Mouse (Mus musculus): ENCODE measurements at regions not wholly inside any gene's neighbourhood (a gene's known extent, or its start where the extent isn't known, plus 50 kb on each side); places are given as distances from the start of the nearest gene placed in this dataset.

DNA sequence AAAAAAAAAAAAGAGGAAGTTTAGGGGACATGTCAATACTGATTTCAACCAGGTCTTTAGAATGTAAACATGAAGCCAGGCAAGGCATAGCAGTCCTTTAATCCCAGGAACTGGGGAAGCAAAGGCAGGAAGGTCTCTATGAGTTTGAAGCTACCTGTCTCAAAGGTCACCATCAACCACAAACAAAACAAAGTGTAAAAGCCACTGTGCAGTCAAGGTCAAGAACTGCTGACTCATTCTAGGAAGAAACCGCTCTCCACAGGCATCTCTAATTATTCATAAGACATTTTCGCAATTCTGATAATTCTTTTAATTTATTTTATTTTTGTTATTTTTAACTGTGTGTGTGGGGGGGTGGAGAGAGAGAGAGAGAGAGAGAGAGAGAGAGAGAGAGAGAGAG, 364.0 kb downstream of the Cntnap4 start:
- no peak for DNase-seq

- no peak for DNase-seq
These were observed 365.6 kb downstream of the Cntnap4 start for GRCm38 (mm10) chr8:112935411-112935810.

DNA sequence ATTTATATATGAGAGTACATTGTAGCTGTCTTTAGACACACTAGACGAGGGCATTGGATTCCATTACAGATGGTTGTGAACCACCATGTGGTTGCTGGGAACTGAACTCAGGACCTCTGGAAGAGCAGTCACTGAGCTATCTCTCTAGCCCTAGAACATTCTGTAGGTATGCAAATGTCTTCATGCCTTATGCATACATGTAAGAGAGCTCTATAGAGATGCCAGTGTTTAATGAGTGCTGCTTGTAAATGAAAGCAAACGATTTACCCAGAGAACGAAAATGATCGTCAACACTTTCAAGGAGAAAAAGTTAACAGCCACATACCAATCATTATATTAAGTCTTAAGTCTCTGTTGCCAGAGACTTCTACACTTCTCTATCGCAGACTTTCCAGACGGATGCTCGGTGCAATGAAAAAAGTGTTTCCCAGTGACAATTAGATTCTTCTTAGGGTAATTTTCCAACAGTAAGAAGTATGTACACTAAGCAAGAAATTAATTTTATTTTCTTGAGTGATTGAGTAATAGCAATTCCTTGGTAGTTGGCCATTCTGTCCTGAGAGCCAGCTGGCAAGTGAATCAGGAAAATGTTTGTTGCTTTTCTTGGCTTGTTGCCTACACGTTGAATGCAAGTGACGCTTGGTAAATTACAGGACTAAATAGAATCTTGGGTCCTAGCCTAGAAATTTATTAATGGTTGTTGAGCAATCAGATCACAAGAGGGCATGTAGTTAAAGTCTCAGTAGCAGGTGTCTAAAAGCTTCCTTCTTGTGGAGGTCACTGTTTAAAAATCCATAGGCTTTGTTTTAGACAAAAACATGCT, 366.3 kb downstream of the Cntnap4 start:
- no peak for DNase-seq

- peak; percentile 8 for DNase-seq
These were observed 402.6 kb downstream of the Cntnap4 start for GRCm38 (mm10) chr8:112972418-112972817.

GRCm38 (mm10) chr8:112975734-112976133, 405.9 kb downstream of the Cntnap4 start:
- no peak for DNase-seq

GRCm38 (mm10) chr8:112976312-112976711, 406.5 kb downstream of the Cntnap4 start:
- no peak for DNase-seq

DNA sequence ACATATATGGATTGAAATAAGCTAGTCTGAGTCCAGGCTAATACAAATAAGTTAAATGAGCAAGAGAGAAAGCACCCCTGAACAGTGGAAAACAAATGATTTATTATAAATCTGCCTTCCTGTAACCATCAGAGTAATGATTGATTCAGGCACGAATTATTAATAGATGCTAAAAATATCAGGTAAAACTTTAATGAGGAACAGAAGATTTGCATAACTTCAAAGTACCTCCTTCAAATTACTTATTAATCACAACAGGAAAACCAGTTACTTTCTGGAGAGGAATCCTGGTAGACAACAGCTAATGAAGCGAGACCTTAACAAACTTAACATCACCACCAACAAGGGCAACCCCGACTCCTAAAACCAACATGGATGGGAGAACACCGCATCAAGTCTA, 423.9 kb downstream of the Cntnap4 start:
- DNase-seq, result no peak

- DNase-seq, result no peak
These were observed 437.5 kb downstream of the Cntnap4 start for GRCm38 (mm10) chr8:113007356-113007755.

DNA sequence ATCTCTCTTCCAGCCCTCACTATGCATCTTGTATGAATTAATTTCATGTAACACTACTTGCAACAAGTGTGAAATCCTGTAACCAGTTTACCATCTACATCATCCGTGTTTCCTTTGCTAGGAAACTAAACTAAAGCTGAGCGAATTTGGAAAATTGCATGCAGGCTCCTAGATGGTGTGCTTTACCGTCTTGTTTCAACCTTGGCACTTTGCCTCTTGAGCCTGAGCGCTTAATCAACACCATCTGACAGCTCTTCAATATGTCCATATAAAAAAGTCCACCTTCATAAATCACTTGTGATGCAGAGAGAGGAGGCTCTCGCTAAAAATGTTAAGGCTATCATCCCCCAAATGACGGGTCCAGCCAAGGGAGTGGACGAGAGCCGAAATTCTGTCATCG, 459.0 kb downstream of the Cntnap4 start:
- DNase-seq, result no peak

- no peak for DNase-seq
These were observed 482.1 kb downstream of the Cntnap4 start for GRCm38 (mm10) chr8:113051770-113052473.

DNA sequence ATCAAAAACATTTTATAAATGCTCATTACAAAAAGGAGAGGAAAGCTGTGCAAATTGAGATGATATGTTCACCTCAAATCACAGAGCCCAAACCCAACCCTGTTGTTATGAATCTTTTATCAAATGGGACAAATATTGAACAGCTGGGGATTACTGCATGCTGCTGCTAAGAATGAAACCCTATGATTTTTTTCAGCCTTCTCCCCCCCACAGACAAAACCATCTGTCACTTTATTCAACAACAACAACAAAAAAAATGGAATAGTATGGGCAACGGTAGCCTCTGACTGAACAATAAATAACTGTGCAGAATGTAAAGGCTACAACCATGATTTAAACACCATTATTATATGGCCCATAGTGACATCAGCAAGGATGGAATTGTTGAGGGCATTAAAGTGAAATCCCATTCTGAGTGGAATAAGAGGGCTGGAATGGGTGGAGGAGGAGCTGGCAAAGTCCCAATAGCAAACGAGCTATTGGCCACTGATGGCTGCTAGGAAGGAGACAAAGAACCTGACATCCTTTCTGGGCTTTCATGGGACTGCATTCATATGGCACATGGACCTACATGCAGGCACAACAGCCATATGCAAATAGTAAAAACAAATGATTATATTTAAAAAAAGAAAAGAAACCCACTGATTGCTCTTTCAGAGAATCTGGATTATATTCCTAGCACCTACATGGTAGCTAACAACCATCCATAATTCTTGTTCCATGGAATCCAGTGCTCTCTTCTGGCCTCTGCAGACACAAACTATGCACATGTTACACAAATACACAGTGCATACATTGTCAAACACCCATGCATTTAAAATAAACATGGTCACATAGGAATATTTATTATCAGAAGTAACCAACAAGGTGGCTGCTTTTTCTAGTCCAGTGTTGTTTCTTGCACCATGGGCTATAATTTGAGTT, 495.7 kb downstream of the Cntnap4 start:
- no peak for DNase-seq

DNA sequence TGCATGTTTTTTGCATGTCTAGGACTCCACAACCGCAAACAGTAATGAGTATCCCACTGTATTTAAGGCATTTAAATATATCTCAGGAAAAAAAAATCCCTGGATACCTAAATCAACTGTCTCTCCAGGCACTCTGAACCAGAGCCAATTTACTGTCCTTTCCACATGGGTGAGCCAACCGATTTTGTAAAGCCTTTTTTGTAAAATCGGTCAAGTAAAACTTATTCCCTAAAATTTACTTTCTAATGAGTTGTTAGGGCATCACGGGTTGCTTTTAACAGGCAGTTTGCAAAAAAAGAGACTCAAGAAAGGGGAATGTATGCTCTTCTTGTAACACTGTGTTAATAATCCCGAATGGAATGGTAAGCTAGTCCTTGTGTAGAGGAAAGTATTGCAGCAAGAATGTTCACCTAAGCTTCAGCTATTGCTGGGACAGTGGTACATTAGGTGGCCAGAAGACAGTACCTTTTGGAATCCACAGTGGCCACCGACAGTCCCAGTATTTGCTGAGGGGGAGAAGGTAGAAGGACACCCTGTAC, 496.4 kb downstream of the Cntnap4 start:
- DNase-seq, result no peak

DNA sequence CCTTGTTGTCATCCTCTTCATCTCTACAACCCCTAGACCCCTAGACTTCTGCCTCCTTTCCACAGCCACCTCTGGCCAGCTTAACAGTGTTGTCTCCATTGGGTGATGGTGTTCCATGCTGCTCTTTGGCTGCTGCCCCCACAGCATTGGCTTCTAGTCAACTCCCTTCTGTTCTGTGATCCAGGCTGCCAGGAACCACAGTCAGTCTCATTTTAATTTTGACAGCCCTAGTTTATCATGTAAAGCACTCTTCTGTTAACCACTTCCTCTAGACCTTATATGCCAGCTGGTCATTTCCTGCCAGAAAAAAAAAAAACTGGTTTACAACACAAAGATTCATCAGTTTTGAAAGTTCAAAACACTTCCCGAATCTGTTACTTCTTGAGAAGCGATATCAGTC, 514.1 kb downstream of the Cntnap4 start:
- DNase-seq, result no peak

DNA sequence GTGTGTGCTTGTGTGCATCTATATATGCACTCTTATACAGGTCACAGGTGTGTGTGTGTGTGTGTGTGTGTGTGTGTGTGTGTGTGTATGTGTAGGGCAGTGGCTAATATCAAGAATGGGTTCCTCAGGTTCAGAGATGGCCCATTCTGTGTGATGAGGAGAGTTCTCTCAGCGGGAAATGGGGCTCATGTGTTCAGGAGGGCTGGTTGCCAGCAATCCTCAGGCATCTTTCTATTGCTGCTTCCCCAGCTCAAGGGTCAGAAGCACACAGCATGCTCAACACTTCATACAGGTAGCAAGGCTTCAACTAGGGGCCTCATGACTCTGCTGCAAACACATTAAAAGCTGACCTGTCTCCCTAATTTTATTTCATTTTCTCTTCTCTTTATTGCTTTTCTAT, 517.7 kb downstream of the Cntnap4 start:
- no peak for DNase-seq

GRCm38 (mm10) chr8:113111665-113112064, 523.7 kb upstream of the Mon1b start:
- no peak for DNase-seq

- DNase-seq, result no peak
These were observed 521.2 kb upstream of the Mon1b start for GRCm38 (mm10) chr8:113114165-113114700.

DNA sequence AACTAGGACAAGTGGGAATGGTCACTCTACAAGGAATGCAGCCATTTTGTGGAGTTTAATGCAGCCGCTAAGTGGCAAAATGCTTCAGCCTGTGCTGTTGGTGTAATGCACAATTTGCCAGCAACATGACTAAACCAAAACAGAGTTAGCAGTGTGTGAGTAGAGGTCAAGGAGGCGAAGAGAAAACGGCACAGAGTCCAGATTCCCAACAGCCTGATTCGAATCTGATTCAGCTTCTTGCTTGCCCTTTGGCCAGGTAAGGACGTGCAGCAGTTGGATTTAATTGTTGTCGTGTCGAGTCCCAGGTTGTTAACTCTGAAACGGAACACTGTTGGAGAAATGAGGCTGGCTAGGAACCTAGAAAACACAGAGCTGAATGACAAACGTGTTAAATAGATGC, 518.1 kb upstream of the Mon1b start:
- DNase-seq, result no peak

GRCm38 (mm10) chr8:113125586-113125985, 509.8 kb upstream of the Mon1b start:
- no peak for DNase-seq

- no peak for DNase-seq
These were observed 498.0 kb upstream of the Mon1b start for GRCm38 (mm10) chr8:113137361-113137760.

- DNase-seq, result no peak
These were observed 495.4 kb upstream of the Mon1b start for GRCm38 (mm10) chr8:113140021-113140420.

DNA sequence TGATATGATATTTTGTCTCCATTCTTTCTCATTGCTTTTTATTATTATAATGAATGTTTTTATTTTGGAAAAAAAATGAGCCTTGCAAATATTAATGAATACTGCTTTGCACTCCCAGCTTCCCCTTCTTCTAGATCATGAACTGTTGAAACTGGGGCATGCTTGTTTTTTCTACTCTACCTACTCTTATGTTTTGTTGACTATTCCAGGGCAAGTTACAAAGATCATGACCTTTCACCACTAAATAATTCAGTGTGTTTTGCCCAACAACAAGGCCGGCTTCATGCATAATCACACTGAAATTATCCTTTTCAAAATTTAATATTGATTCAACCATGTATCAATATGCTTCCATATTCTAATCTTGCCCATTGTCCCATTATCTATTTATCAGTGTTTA, 494.3 kb upstream of the Mon1b start:
- DNase-seq, result no peak

GRCm38 (mm10) chr8:113176591-113176990, 458.8 kb upstream of the Mon1b start:
- no peak for DNase-seq

DNA sequence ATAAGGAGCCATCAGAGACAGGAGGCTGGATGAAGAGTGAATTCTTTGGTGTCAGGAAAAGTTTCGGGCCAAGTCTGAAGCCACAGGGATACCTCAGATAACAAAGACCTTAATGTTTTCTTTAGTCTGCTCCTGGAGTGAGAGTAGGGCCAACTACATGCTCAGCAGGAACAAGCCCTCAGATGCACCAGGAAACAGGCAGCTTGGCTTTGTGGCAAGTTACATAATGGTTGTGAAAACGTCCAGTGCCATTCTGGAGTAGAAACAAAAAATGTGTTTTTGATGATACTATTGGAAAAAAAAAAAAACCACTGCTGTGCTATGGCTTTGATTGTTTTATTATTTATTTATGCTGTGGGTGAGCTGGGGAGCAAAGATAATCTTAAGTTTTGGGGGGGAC, 452.2 kb upstream of the Mon1b start:
- no peak for DNase-seq

All from thymus, postnatal 25 days (tissue).